Mouse (Mus musculus) central nervous system, embryonic 18 days (tissue): Measurements from ENCODE around the gene Vmn1r183. TPM values are rescaled to one million over a fixed set of nuclear protein-coding genes. Genes with fewer than 3 reads are reported as not detected.

Experiments used
- polyA plus RNA-seq: library from polyadenylated mRNA; depleted of rRNA; stranded (reverse); fragments of >200 nt; gene quantifications from 2 replicates; pipeline ENCODE4 v1.2.3, GENCODE M21; 2012; rRNA removed

Gene Vmn1r183
- not detected in 2 replicates for polyA plus RNA-seq

DNA sequence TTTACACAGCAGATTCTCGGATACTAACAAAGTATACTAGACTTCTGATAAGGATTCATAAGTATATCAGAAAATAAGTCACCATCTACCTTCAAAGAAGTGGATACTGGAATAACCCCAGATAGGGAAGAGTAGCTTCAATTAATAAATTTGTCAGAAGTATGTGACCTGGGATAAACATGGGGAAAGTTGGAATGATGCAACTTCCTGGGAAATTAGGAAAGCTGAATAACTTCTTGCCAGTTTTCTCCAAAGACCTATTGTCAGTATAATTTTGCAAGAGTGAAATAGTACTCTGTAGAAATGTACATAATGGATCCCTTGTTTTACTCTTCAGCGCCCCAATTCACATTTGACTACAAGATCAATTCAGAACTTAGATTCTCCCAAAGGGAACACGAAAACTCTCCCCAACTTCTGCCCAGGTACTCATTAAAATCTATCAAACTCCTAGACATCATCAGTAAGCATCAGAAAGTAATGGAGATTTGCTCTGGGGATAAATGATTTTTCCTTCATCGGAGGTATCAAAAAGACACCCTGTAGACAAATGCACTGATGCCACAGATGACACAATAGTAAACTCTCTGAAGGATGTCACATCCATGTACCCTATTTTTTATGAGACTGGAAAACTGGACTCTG, at the start of gene Vmn1r183:
Gene Vmn1r183, plus strand, starts transcription at position 595 of the 645 bp plus-strand sequence.

DNA sequence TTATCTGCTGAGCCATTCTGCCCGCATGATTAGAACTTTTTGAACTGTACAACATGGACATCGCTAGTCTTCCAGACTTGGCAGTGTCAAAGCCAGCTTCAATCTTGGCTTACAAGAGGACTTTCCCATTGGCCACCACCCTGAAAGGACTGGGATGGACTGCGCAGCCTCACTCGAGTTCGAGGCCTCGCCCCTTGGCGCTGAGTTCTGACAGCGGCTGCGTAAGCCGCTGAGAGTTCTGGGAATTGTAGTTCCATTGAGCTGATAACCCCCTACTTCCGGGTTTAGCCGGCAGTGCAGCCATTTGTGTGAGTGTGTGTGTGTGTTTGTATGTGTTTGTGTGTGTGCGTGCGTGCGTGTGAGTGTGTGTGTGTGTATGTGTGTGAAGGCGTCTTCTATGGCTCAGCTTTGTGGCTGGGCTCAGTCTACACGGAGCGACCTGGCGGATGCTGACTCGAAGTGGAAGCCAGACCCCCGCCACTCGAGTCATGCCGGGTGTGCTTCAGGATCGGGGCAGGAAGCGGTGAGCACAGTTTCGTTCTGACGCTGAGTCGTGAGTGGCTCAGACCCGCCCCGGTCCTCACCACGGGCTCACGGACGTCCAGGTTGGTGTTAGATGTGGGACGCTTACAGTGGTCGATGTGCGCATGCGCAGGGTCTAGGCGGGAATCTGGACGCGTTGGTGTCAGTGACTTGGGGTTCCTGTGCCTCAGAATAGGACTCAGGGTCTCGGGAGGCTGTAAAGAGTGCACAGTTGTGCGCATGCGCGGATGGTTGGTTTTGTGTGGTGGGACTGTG, 28.8 kb downstream of the Vmn1r183 start, which contains the start of gene Zfp180:
Gene Zfp180, plus strand, starts transcription at position 291 of the 798 bp plus-strand sequence.

DNA sequence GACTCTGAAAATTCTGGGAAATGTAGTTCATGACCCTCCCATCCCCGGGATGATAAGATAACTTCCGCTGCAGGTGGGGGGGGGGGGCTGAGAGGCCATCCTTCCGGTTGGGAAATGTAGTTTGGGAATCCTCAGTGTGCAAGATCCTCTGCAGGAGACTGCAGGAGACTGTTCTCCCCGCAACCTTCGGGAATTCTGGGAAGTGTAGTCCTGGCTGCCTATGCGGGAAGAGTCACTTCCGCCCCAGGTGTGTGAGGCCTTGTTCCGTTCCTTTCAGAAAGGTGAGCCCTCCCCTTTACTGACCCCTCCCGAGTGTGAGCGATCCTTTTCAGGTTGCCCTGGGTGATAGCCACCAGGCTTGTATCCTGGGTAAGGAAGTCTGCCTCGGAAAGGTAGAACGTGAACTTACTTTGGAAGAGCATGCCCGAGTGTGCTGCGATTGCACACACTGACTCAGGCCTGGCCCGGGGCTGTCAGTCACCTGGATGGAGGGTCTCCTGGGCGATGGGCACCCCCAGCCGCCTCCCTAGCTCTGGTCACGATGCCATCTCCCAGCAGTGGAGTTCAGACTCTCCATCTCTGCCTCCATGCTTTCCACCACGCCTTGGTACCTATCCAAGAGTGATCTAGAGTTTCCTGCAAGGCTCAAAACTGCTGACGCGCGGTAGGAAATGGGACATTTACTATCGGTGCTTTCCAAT, 59.3 kb downstream of the Vmn1r183 start, which contains the start of gene Zfp112:
Gene Zfp112, plus strand, starts transcription at position 159 of the 701 bp plus-strand sequence.

Other genes starting within 250 kb of the Vmn1r183 start
- gene Vmn1r175, start 242.6 kb upstream of the Vmn1r183 start, polyA plus RNA-seq = not detected in 2 replicates
- gene Vmn1r176, start 215.9 kb upstream of the Vmn1r183 start, polyA plus RNA-seq = not detected in 2 replicates
- not detected in 2 replicates for gene Vmn1r177, start 186.8 kb upstream of the Vmn1r183 start, polyA plus RNA-seq
- gene Vmn1r178, start 161.2 kb upstream of the Vmn1r183 start, polyA plus RNA-seq = not detected in 2 replicates
- not detected in 2 replicates for gene Vmn1r179, start 126.3 kb upstream of the Vmn1r183 start, polyA plus RNA-seq
- gene Vmn1r180, start 102.6 kb upstream of the Vmn1r183 start, polyA plus RNA-seq = not detected in 2 replicates
- gene Vmn1r181, start 78.6 kb upstream of the Vmn1r183 start, polyA plus RNA-seq = not detected in 2 replicates
- gene V1rd19, start 51.6 kb upstream of the Vmn1r183 start, polyA plus RNA-seq = not detected in 2 replicates
- gene Zfp180, start 28.7 kb downstream of the Vmn1r183 start, polyA plus RNA-seq = 39.2 and 39.8 TPM in 2 replicates
- 6.9 and 7.5 TPM in 2 replicates for gene Zfp112, start 59.1 kb downstream of the Vmn1r183 start, polyA plus RNA-seq
- 18.3 and 18.8 TPM in 2 replicates for gene Zfp235, start 80.9 kb downstream of the Vmn1r183 start, polyA plus RNA-seq
- 2.6 and 2.9 TPM in 2 replicates for gene Zfp114, start 121.8 kb downstream of the Vmn1r183 start, polyA plus RNA-seq
- gene Zfp111, start 158.2 kb downstream of the Vmn1r183 start, polyA plus RNA-seq = 4.1 and 4.3 TPM in 2 replicates
- 4.9 and 5.0 TPM in 2 replicates for gene Zfp109, start 184.3 kb downstream of the Vmn1r183 start, polyA plus RNA-seq
- gene Zfp108, start 201.5 kb downstream of the Vmn1r183 start, polyA plus RNA-seq = 4.7 and 5.5 TPM in 2 replicates
- gene Zfp93, start 217.2 kb downstream of the Vmn1r183 start, polyA plus RNA-seq = 8.3 and 8.5 TPM in 2 replicates
- 38.1 and 39.7 TPM in 2 replicates for gene Zfp61, start 248.0 kb downstream of the Vmn1r183 start, polyA plus RNA-seq